Mouse (Mus musculus) left cerebral cortex, adult 2 months (tissue): ENCODE results near the gene Pdgfc. TPM values are rescaled to one million over a fixed set of nuclear protein-coding genes. Genes with fewer than 3 reads are reported as not detected.

Experiments used
- DNase-seq, 2 experiments: peaks; one replicate each; pipeline ENCODE4 v3.0.0; 2021 to 2022; ENCODE audit warnings: low spot score in 2 of 2, mixed read lengths in 1 of 2; ENCODE audit errors: extremely low spot score in 1 of 2
- H3K27ac ChIP-seq: fragments of 200-600 bp; 2 replicates; pipeline ENCODE4 v1.8.1; 2022
- H3K4me3 ChIP-seq: fragments of 200-600 bp; 2 replicates; pipeline ENCODE4 v1.8.1; 2022
- CTCF ChIP-seq: fragments of 200-600 bp; IDR thresholded peaks from 2 replicates; pipeline ENCODE4 v1.8.1; 2022; ENCODE audit warnings: antibody characterized with exemption, mild to moderate bottlenecking, moderate library complexity
- intact Hi-C: fragments of 180-260 bp; cut with DNase I; formaldehyde crosslinking; loops from one replicate; pipeline ENCODE4 v1.15.1; 2025
- total RNA-seq, 2 experiments: library from RNA; stranded (reverse); gene quantifications; 2 replicates each; pipeline ENCODE4 v1.2.3; 2021

The Pdgfc gene
- total RNA-seq, 2 experiments from 2014 or later: 8.2 to 8.7 TPM

DNA sequence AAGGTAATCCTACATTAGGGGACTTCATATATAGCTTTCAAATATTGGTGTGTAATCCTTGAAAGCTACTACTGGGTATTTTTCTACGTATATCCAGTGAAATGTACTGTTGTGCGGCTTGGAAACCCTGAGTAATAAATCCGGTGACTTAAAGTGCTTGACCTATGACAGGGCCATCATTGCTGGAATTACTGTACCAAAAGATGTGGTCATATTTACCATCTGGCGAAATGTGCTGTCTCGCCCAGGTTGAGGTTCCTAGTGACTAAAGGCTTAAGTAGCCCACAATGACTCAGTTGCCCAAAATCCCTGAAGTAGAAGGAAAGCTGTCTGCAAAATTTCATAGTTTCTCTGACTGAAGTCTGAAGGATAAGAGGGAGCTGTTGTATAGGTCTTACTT is 127.9 kb downstream of the Pdgfc start:
- no peak for DNase-seq
- H3K4me3 ChIP-seq: no peak overlapping the region
- intact Hi-C loops: no loop called here
- H3K27ac ChIP-seq: no peak overlapping the region
- TF ChIP-seq CTCF: no peak

GRCm38 (mm10) chr3:81170073-81170809 is 134.0 kb downstream of the Pdgfc start:
- intact Hi-C loops: no loop called here

GRCm38 (mm10) chr3:81174832-81175231 is 138.6 kb downstream of the Pdgfc start:
- intact Hi-C loops: no loop called here
- no peak for TF ChIP-seq CTCF
- Histone ChIP-seq H3K4me3 (no peak overlapping the region), H3K27ac (no peak overlapping the region)
- DNase-seq: no peak

More at GRCm38 (mm10) chr3:81170073-81170809, 134.0 kb downstream of the Pdgfc start:
- no peak for DNase-seq
- Histone ChIP-seq H3K4me3 (no peak overlapping the region), H3K27ac (no peak overlapping the region)
- TF ChIP-seq CTCF: no peak

DNA sequence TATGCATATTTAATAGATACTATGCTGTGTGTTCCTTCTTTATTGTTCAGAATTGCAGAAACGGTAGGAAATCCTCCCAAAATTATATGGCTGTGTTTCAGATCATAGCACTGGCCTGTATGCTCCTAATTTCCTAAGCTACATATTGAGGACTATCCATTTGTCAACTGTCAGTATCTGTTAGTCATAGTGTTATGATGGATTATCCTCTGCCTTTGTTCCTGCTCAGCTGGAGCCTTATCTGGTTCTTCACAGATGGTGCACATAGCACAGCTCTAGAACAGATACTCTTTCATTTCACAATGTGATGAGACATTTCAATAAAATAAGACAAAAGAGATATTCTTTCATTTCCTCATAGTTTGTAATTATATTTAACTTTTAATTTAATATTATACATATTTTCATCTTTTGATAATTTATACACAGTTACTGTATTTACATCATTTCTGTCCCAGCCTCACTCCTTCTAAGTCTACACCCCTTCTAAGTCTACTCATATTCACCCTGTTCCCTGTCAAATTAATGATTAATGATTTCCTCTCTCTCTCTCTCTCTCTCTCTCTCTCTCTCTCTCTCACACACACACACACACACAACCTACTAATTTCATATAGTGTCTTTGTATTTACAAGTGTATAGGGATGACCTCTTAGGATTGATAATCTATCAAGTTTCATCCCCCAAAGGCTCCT is 145.2 kb downstream of the Pdgfc start:
- TF ChIP-seq CTCF: no peak
- DNase-seq: no peak
- Histone ChIP-seq H3K4me3 (no peak overlapping the region), H3K27ac (no peak overlapping the region)
- intact Hi-C loops: no loop called here

GRCm38 (mm10) chr3:81196937-81197336 is 160.7 kb downstream of the Pdgfc start:
- TF ChIP-seq CTCF: no peak
- Histone ChIP-seq H3K4me3 (no peak overlapping the region), H3K27ac (no peak overlapping the region)
- intact Hi-C loops: no loop called here
- DNase-seq: no peak

DNA sequence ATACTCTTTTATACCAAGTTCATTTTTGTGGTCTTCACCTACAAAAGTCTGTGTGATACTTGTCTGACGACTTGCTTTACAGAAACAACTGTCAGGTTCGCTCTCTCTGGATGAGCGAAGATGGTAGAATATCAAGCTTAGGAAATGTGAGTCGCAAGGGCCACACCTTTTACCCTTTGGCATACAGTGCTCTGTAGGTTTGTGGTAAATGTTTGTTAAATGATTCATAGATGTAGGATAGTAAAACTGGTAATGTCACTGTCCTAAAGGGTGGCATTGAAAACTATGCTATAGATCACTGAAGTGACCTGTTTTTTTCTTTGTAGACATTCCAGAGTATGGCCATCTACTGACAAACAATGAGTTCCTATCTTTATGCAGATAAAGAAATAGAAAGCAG is 161.4 kb downstream of the Pdgfc start:
- no peak for TF ChIP-seq CTCF
- H3K27ac ChIP-seq: no peak overlapping the region
- intact Hi-C loops: no loop called here
- no peak overlapping the region for H3K4me3 ChIP-seq
- DNase-seq: no peak

- Histone ChIP-seq H3K4me3 (no peak overlapping the region), H3K27ac (no peak overlapping the region)
- no peak for DNase-seq
- no peak for TF ChIP-seq CTCF
- intact Hi-C loops: no loop called here
Measured at GRCm38 (mm10) chr3:81200647-81201046, 164.4 kb downstream of the Pdgfc start.

DNA sequence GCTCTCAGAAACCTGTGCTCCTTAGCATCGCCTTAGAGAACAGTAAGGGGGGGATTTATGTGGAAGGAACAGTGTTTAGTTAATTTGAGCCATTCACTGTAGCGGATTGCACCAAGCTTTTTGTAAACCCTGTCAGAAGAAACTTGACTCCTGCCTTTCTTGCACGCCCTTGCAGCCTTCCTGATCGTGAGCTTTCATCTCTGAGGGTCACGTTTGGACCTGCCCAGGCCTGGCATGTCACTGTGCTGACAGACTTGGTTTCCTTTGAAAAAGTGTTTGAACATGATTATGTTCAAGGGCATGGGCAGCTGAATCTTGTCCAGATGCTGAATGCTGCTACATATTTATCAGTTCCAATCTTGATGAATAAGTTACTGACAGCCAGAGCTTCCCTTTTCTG is 169.0 kb downstream of the Pdgfc start:
- intact Hi-C loops: no loop called here
- Histone ChIP-seq H3K4me3 (no peak overlapping the region), H3K27ac (no peak overlapping the region)
- no peak for TF ChIP-seq CTCF
- no peak for DNase-seq

DNA sequence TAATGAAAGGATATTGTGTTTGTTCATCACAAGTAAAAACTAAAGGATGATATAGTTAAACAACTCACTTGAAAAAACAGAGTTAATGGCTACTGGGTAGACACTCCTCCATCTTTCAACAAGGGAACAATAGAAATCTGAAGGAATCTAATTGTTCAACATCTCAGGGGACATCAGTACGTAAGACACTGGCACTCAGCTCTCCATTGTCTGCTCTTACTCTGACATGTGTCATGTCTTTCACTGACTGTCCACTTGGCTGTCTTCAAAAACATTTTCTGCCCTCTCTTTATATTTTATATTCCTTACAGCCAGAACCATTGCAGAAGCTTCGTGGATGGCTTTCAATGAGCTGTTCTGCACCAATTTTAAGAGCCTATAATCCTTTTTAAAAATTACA is 172.0 kb downstream of the Pdgfc start:
- no peak for TF ChIP-seq CTCF
- intact Hi-C loops: no loop called here
- H3K4me3 ChIP-seq: no peak overlapping the region
- no peak overlapping the region for H3K27ac ChIP-seq
- no peak for DNase-seq

DNA sequence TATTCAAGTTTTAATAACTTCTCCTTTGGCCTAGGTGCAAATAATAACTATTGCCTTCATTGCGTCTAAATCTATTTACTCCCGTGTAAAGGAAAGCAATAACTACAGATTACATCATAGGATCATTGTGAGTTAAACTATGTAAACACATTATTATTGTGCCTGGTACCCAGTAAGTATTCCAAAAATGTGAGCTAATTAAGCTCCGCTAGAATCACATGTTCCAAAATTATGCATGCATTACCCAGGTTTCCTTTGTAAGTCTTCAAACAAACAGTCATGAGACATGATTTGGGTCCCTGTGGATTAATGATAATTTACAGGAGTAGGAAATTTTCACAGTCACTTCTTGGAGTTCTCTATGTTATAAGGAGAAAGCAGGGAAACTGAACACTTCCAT is 174.9 kb downstream of the Pdgfc start:
- DNase-seq: no peak
- H3K4me3 ChIP-seq: no peak overlapping the region
- H3K27ac ChIP-seq: no peak overlapping the region
- intact Hi-C loops: no loop called here
- TF ChIP-seq CTCF: no peak

- intact Hi-C loops: no loop called here
- DNase-seq: no peak
Measured at GRCm38 (mm10) chr3:81211666-81212065, 175.4 kb downstream of the Pdgfc start.

DNA sequence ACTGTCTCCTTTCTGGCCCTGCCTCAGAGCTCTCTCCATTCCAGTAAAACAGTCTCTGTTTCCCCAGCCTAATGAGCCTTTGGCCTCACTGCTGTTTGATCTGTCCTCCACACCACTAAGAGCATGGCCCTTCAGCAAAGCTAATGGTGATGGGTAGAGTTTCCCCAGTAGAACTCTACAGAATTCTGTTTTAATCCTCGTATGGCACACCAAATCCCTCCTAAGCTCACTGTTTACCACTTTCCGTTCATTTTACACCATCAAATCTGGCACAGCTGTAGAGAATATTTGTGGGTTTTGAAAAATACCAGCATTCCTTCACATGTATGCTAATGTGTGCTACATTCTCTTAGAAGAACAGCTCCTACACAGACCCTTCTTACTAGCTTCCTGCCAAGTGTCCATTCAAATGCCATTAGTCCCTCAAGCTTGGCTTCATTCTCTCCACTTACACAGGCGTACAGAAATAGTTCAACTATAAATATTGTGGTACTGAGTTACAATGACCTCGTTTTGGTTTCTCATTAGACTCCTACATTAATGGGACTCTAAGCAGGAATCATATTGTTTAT is 179.4 kb downstream of the Pdgfc start:
- Histone ChIP-seq H3K27ac (no peak overlapping the region), H3K4me3 (no peak overlapping the region)
- DNase-seq: no peak
- no peak for TF ChIP-seq CTCF
- intact Hi-C loops: no loop called here

More at GRCm38 (mm10) chr3:81211666-81212065, 175.4 kb downstream of the Pdgfc start:
- no peak overlapping the region for H3K27ac ChIP-seq
- H3K4me3 ChIP-seq: no peak overlapping the region
- no peak for TF ChIP-seq CTCF
